Mouse (Mus musculus): Measurements from ENCODE around the gene Wipf3. TPM values are rescaled to one million over a fixed set of nuclear protein-coding genes. Genes with fewer than 3 reads are reported as not detected.
A peak's percentile ranks its signal among the peaks of the same experiment; 100 is the strongest.

The Wipf3 gene
- 1.9 and 2.2 TPM in 2 replicates for polyA plus RNA-seq (2014; fragmentation: Nextera tagmentation; extraction: Ambion mirVana)

DNA sequence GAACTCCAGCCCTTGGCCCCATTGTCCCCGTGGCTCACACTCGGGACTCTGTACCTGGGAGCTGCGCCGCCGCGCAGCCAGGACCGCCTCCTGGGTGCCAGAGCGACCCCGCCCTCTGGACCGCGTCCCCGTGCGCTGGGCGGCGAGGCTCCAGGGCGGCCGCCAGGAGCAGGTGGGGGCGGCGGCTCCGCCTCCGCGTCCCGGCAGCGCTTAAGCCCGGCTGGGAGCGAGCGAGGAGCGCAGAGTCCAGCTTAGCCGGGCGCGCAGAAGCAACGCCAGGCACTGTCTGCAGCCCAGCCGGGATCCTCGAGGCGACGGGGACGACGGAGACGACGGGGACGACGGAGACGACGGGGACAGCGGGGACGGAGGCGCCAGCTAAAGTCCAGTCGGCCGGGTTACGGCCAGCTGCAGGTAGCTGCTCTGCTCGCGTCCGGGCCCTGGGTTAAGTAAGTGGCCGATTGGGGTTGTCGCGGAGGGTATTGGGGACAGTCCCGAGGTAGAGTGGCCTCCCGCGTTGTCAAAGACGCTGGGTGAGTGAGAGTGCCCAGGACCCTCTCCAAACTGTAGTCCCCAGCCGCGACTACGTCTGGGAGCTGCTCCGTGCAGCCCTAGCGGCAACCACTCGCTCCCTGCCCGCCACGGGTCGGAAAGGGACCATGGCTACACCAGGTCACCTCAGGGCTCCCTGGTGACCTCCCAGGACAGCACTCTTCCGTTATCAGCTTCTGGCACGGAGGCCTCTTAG lies at the start of gene Wipf3:
Gene Wipf3, plus strand, starts transcription at position 157 of the 748 bp plus-strand sequence.
- Histone ChIP-seq H3K4me1 (ENCODE audit: insufficient read depth) (peaks cover 8% of the 10 kb centered on the region; the same call in 1 of the 2 replicates), H3K27me3 (ENCODE audit: insufficient read depth, low read length) (peaks cover 24% of the 10 kb centered on the region), H3K9me3 (ENCODE audit: low read depth, low read length) (no peaks in the 10 kb centered on the region), H3K4me3 (ENCODE audit: low read depth, low read length) (peak within 1 kb of the TSS; percentile 48), H3K27ac (ENCODE audit: low read depth) (no peak within 1 kb of the TSS; the same call in 1 of the 2 replicates), H3K9ac (peak within 1 kb of the TSS; percentile 52), H3K36me3 (ENCODE audit: insufficient read depth) (no peaks in the 10 kb centered on the region), H3K4me2 (peak within 1 kb of the TSS; percentile 94)
- no peak for TF ChIP-seq CTCF (IDR thresholded peaks at IDR 0.05; ENCODE audit: low read depth)
- peak; percentile 86 for ATAC-seq (ENCODE audit: insufficient read depth)
- DNase-seq = peak; percentile 79
- under 1% methylated on average over 58 of the region's 71 CpGs for WGBS

DNA sequence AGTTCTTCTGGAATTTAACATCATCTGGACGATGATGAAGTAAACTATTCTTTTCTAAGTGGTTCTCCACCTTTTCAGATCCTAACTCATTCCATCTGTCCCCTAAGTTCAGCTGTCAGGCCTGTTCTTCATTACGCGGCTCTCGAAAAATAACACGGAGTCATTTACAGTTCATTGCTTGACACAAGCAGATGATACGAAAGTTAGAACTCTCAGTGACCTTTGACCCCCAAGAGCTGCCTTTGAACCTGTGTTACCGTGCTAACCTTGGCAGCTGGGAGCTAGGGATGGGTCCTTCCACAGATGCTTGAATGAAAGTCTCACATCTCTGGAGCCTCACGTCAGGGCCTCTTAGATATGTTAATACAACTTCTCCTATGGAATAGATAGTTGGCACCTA lies 46.8 kb upstream of the Wipf3 start:
- ATAC-seq (ENCODE audit: insufficient read depth) (no peak), DNase-seq (no peak)
- H3K27me3 ChIP-seq (ENCODE audit: insufficient read depth, low read length) = no peaks in the 10 kb centered on the region
- 49% methylated on average over 8 of the region's 8 CpGs for WGBS
- H3K9me3 ChIP-seq (ENCODE audit: low read depth, low read length) = no peaks in the 10 kb centered on the region
- no peak overlapping the region for H3K4me2 ChIP-seq
- no peak overlapping the region for H3K4me3 ChIP-seq (ENCODE audit: low read depth, low read length)
- no peak overlapping the region for H3K27ac ChIP-seq (ENCODE audit: low read depth)
- H3K4me1 ChIP-seq (ENCODE audit: insufficient read depth) = 0 out of 2 replicates have a peak, but pooled peaks cover 6% of the 10 kb centered on the region
- H3K36me3 ChIP-seq (ENCODE audit: insufficient read depth) = no peaks in the 10 kb centered on the region
- TF ChIP-seq CTCF (IDR thresholded peaks at IDR 0.05; ENCODE audit: low read depth) = no peak
- H3K9ac ChIP-seq = no peak overlapping the region

- DNase-seq (no peak), ATAC-seq (ENCODE audit: insufficient read depth) (no peak)
- Histone ChIP-seq H3K9me3 (ENCODE audit: low read depth, low read length) (no peaks in the 10 kb centered on the region), H3K4me2 (no peak overlapping the region), H3K27ac (ENCODE audit: low read depth) (no peak overlapping the region), H3K4me3 (ENCODE audit: low read depth, low read length) (no peak overlapping the region), H3K27me3 (ENCODE audit: insufficient read depth, low read length) (no peaks in the 10 kb centered on the region), H3K4me1 (ENCODE audit: insufficient read depth) (0 out of 2 replicates have a peak, but pooled peaks cover 6% of the 10 kb centered on the region), H3K9ac (no peak overlapping the region), H3K36me3 (ENCODE audit: insufficient read depth) (no peaks in the 10 kb centered on the region)
- no peak for TF ChIP-seq CTCF (IDR thresholded peaks at IDR 0.05; ENCODE audit: low read depth)
- WGBS = 40% methylated on average over 12 of the region's 12 CpGs
Observed at GRCm38 (mm10) chr6:54383893-54384524, 45.4 kb upstream of the Wipf3 start.

DNA sequence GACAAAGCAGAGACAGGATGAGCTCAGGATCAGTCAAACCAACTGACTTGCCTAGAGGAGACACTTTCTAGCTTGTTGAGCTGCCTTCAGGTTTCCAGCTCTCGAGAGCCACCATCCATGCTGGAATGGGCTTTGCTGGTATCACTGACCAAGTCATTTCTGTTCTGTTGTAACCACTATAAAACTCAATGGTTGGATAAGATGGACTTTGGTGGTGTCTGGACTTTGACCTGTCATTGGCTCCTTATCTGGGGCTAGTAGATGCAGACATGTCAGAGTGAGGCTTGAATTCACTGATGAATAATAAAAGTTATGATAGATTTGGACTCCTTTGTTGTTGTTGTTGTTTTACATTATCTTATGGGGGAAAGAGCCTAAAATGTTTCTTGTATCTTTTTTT lies 44.6 kb upstream of the Wipf3 start:
- no peaks in the 10 kb centered on the region for H3K36me3 ChIP-seq (ENCODE audit: insufficient read depth)

GRCm38 (mm10) chr6:54386429-54386828 lies 43.0 kb upstream of the Wipf3 start:
- no peak overlapping the region for H3K4me2 ChIP-seq
- H3K27me3 ChIP-seq (ENCODE audit: insufficient read depth, low read length) = no peaks in the 10 kb centered on the region
- H3K4me3 ChIP-seq (ENCODE audit: low read depth, low read length) = no peak overlapping the region
- no peak overlapping the region for H3K9ac ChIP-seq
- no peaks in the 10 kb centered on the region for H3K9me3 ChIP-seq (ENCODE audit: low read depth, low read length)
- H3K4me1 ChIP-seq (ENCODE audit: insufficient read depth) = 0 out of 2 replicates have a peak, but pooled peaks cover 6% of the 10 kb centered on the region
- no peak for DNase-seq
- no peak for TF ChIP-seq CTCF (IDR thresholded peaks at IDR 0.05; ENCODE audit: low read depth)
- no peaks in the 10 kb centered on the region for H3K36me3 ChIP-seq (ENCODE audit: insufficient read depth)
- H3K27ac ChIP-seq (ENCODE audit: low read depth) = no peak overlapping the region
- 85% methylated on average over 4 of the region's 4 CpGs for WGBS
- no peak for ATAC-seq (ENCODE audit: insufficient read depth)

More for the DNA sequence above, 44.6 kb upstream of the Wipf3 start:
- Histone ChIP-seq H3K4me2 (no peak overlapping the region), H3K27ac (ENCODE audit: low read depth) (no peak overlapping the region), H3K9me3 (ENCODE audit: low read depth, low read length) (no peaks in the 10 kb centered on the region), H3K4me1 (ENCODE audit: insufficient read depth) (0 out of 2 replicates have a peak, but pooled peaks cover 6% of the 10 kb centered on the region), H3K27me3 (ENCODE audit: insufficient read depth, low read length) (no peaks in the 10 kb centered on the region), H3K4me3 (ENCODE audit: low read depth, low read length) (no peak overlapping the region), H3K9ac (no peak overlapping the region)
- ATAC-seq (ENCODE audit: insufficient read depth) (no peak), DNase-seq (no peak)
- 86% methylated on average over 1 of the region's 1 CpGs for WGBS
- no peak for TF ChIP-seq CTCF (IDR thresholded peaks at IDR 0.05; ENCODE audit: low read depth)

DNA sequence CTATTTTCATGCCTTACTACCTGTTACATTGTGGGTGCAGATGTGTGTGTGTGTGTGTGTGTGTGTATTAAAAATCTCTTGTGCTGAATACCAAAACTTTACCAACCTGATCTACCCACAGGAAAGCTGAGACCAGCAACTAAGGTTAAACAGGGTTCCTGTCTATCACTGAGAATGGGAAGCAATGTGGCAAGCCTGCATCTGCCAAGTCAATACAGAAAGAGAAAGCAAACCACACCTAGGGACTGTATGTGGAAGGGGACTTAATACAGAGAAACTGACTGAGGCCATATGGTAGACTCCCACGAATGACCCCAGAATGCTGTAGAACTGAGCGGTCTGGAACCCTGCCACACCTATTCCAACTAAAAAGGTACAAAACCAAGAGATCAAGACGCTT lies 42.4 kb upstream of the Wipf3 start:
- TF ChIP-seq CTCF (IDR thresholded peaks at IDR 0.05; ENCODE audit: low read depth) = no peak
- Histone ChIP-seq H3K9me3 (ENCODE audit: low read depth, low read length) (no peaks in the 10 kb centered on the region), H3K27me3 (ENCODE audit: insufficient read depth, low read length) (no peaks in the 10 kb centered on the region), H3K4me2 (no peak overlapping the region), H3K27ac (ENCODE audit: low read depth) (no peak overlapping the region), H3K4me3 (ENCODE audit: low read depth, low read length) (no peak overlapping the region), H3K36me3 (ENCODE audit: insufficient read depth) (no peaks in the 10 kb centered on the region), H3K4me1 (ENCODE audit: insufficient read depth) (0 out of 2 replicates have a peak, but pooled peaks cover 6% of the 10 kb centered on the region), H3K9ac (no peak overlapping the region)
- no peak for ATAC-seq (ENCODE audit: insufficient read depth)
- no peak for DNase-seq
- WGBS = 83% methylated on average over 3 of the region's 3 CpGs

- no peak for ATAC-seq (ENCODE audit: insufficient read depth)
- no peak overlapping the region for H3K4me3 ChIP-seq (ENCODE audit: low read depth, low read length)
- WGBS = 67% methylated on average over 5 of the region's 5 CpGs
Observed at GRCm38 (mm10) chr6:54387751-54388150, 41.7 kb upstream of the Wipf3 start.

More at GRCm38 (mm10) chr6:54387751-54388150, 41.7 kb upstream of the Wipf3 start:
- no peak overlapping the region for H3K27ac ChIP-seq (ENCODE audit: low read depth)
- no peaks in the 10 kb centered on the region for H3K36me3 ChIP-seq (ENCODE audit: insufficient read depth)
- no peak overlapping the region for H3K4me2 ChIP-seq
- 0 out of 2 replicates have a peak, but pooled peaks cover 6% of the 10 kb centered on the region for H3K4me1 ChIP-seq (ENCODE audit: insufficient read depth)
- no peak for TF ChIP-seq CTCF (IDR thresholded peaks at IDR 0.05; ENCODE audit: low read depth)
- no peaks in the 10 kb centered on the region for H3K9me3 ChIP-seq (ENCODE audit: low read depth, low read length)
- no peak overlapping the region for H3K9ac ChIP-seq
- no peaks in the 10 kb centered on the region for H3K27me3 ChIP-seq (ENCODE audit: insufficient read depth, low read length)
- DNase-seq = no peak
